Mouse (Mus musculus) heart, postnatal 0 days (tissue): ENCODE measurements around the gene Kif4. TPM values are rescaled to one million over a fixed set of nuclear protein-coding genes. Genes with fewer than 3 reads are reported as not detected.
A peak's percentile ranks its signal among the peaks of the same experiment; 100 is the strongest.

Experiments used
- ATAC-seq: fragments of 200-750 bp; cut with Nextera tagmentation; 2 replicates; pipeline ENCODE4 v1.8.0; 2017; ENCODE audit warnings: low read depth, moderate number of reproducible peaks, moderate library complexity; ENCODE audit not compliant: insufficient read depth
- DNase-seq: peaks from one replicate; pipeline ENCODE4 v3.0.0-alpha.2; 2016; ENCODE audit warnings: low spot score
- H3K27ac ChIP-seq: fragments of 300-500 bp; sonication (generic); 2 replicates; pipeline ENCODE4 v1.5.1; 2014; ENCODE audit warnings: low read depth, mild to moderate bottlenecking
- H3K27me3 ChIP-seq: fragments of 300-500 bp; sonication (generic); 2 replicates; pipeline ENCODE4 v1.6.1; 2014; ENCODE audit warnings: low read length, mixed read lengths; ENCODE audit not compliant: control insufficient read depth, insufficient read depth
- H3K36me3 ChIP-seq: fragments of 300-500 bp; sonication (generic); replicated peaks from 2 replicates; pipeline ENCODE4 v1.6.1; 2014; ENCODE audit warnings: low read length, mixed read lengths; ENCODE audit not compliant: control insufficient read depth, insufficient read depth
- H3K4me1 ChIP-seq: fragments of 300-500 bp; sonication (generic); 2 replicates; pipeline ENCODE4 v1.6.1; 2014; ENCODE audit warnings: antibody characterized with exemption; ENCODE audit not compliant: control insufficient read depth, insufficient read depth
- H3K4me2 ChIP-seq: fragments of 300-500 bp; sonication (generic); 2 replicates; pipeline ENCODE4 v1.6.1; 2014; ENCODE audit warnings: low read depth, mild to moderate bottlenecking, low read length, moderate library complexity
- H3K4me3 ChIP-seq: fragments of 300-500 bp; sonication (generic); 2 replicates; pipeline ENCODE4 v1.5.1; 2014; ENCODE audit warnings: low read depth, low read length
- H3K9ac ChIP-seq: fragments of 300-500 bp; sonication (generic); replicated peaks from 2 replicates; pipeline ENCODE4 v1.6.1; 2014; ENCODE audit warnings: low read depth, low read length, mixed read lengths
- H3K9me3 ChIP-seq: fragments of 300-500 bp; sonication (generic); replicated peaks from 2 replicates; pipeline ENCODE4 v1.6.1; 2016; ENCODE audit warnings: low read length; ENCODE audit not compliant: control insufficient read depth
- CTCF ChIP-seq: IDR thresholded peaks from 2 replicates; pipeline ENCODE4 v1.5.1; 2016; ENCODE audit warnings: antibody characterized with exemption, control low read depth, low read depth
- EP300 ChIP-seq: IDR thresholded peaks from 2 replicates; pipeline ENCODE4 v1.6.1; 2016; ENCODE audit warnings: antibody characterized with exemption, low read depth
- WGBS: fragments of 180-500 bp; shearing (Covaris S2); extraction: QIAGEN DNeasy Blood & Tissue Kit; methylation state at CpG from one replicate; pipeline ENCODE4 v1.1.7; 2014; 5-methylcytosine and 5-hydroxymethylcytosine counted together
- polyA plus RNA-seq: library from polyadenylated mRNA; unstranded; fragments of >200 nt; fragmentation: Nextera tagmentation; extraction: Ambion mirVana; gene quantifications from 2 replicates; pipeline ENCODE4 v1.2.1, GENCODE M21; 2015
- total RNA-seq: library from RNA; depleted of rRNA; stranded (reverse); fragments of >200 nt; gene quantifications from 2 replicates; pipeline ENCODE4 v1.2.3, GENCODE M21; 2014; ENCODE audit warnings: low replicate concordance

Gene Kif4
- total and polyA plus RNA-seq, 2 experiments from 2014 or later = 5.8 to 10.0 TPM

- Histone ChIP-seq H3K9me3 (no peaks in the 10 kb centered on the region), H3K27ac (no peak overlapping the region), H3K27me3 (no peaks in the 10 kb centered on the region), H3K4me3 (no peak overlapping the region), H3K9ac (no peak overlapping the region), H3K4me2 (no peak overlapping the region), H3K4me1 (no peaks in the 10 kb centered on the region), H3K36me3 (no peaks in the 10 kb centered on the region)
- DNase-seq (no peak), ATAC-seq (no peak)
- 82% methylated on average over 6 of the region's 6 CpGs for WGBS
- TF ChIP-seq EP300 (no peak), CTCF (no peak)
These were observed 140.3 kb downstream of the Kif4 start for GRCm38 (mm10) chrX:100765855-100766254.

GRCm38 (mm10) chrX:100767181-100767884 lies 141.8 kb downstream of the Kif4 start, which contains the start of gene Dlg3:
Gene Dlg3, plus strand, starts transcription at chrX:100767722.
- Histone ChIP-seq H3K27ac (no peak within 1 kb of the TSS), H3K4me1 (no peaks in the 10 kb centered on the region), H3K9me3 (no peaks in the 10 kb centered on the region), H3K36me3 (no peaks in the 10 kb centered on the region), H3K4me2 (peak within 1 kb of the TSS; percentile 63), H3K27me3 (no peaks in the 10 kb centered on the region), H3K9ac (no peak within 1 kb of the TSS), H3K4me3 (peak within 1 kb of the TSS; percentile 33)
- 12% methylated on average over 24 of the region's 26 CpGs for WGBS
- DNase-seq (no peak), ATAC-seq (peak; percentile 30; the same call in 1 of the 2 replicates)
- TF ChIP-seq EP300 (no peak), CTCF (0 out of 2 replicates have a peak, but pooled peaks have one; percentile 7)

GRCm38 (mm10) chrX:100767885-100768626 lies 142.5 kb downstream of the Kif4 start:
- Histone ChIP-seq H3K27ac (no peak overlapping the region), H3K27me3 (no peaks in the 10 kb centered on the region), H3K4me2 (peak overlapping the region; percentile 63), H3K4me3 (peak overlapping the region; percentile 33), H3K9me3 (no peaks in the 10 kb centered on the region), H3K36me3 (no peaks in the 10 kb centered on the region), H3K4me1 (no peaks in the 10 kb centered on the region), H3K9ac (no peak overlapping the region)
- TF ChIP-seq CTCF (no peak), EP300 (no peak)
- WGBS = 40% methylated on average over 18 of the region's 36 CpGs
- no peak for DNase-seq
- no peak for ATAC-seq

GRCm38 (mm10) chrX:100769281-100769680 lies 143.7 kb downstream of the Kif4 start:
- 90% methylated on average over 5 of the region's 5 CpGs for WGBS
- H3K4me1 ChIP-seq = no peaks in the 10 kb centered on the region
- H3K36me3 ChIP-seq = no peaks in the 10 kb centered on the region
- no peak overlapping the region for H3K9ac ChIP-seq
- no peak overlapping the region for H3K4me2 ChIP-seq
- no peak overlapping the region for H3K27ac ChIP-seq
- H3K4me3 ChIP-seq = no peak overlapping the region
- TF ChIP-seq EP300 (no peak), CTCF (no peak)
- no peaks in the 10 kb centered on the region for H3K9me3 ChIP-seq
- ATAC-seq (no peak), DNase-seq (no peak)
- H3K27me3 ChIP-seq = no peaks in the 10 kb centered on the region

- Histone ChIP-seq H3K4me2 (peak overlapping the region; percentile 60), H3K36me3 (no peaks in the 10 kb centered on the region), H3K4me1 (no peaks in the 10 kb centered on the region), H3K9ac (peak overlapping the region; percentile 41; the same call in 1 of the 2 replicates), H3K27ac (no peak overlapping the region), H3K9me3 (no peaks in the 10 kb centered on the region), H3K27me3 (no peaks in the 10 kb centered on the region), H3K4me3 (peak overlapping the region; percentile 49)
- TF ChIP-seq CTCF (peak; percentile 57), EP300 (no peak)
- ATAC-seq = no peak
- 21% methylated on average over 21 of the region's 23 CpGs for WGBS
- no peak for DNase-seq
These were observed 148.8 kb downstream of the Kif4 start for GRCm38 (mm10) chrX:100774341-100774811.
